Mouse (Mus musculus) cerebellum, adult 9-10 months (tissue): ENCODE measurements around the gene Chchd1.
A peak's percentile ranks its signal among the peaks of the same experiment; 100 is the strongest.
"Not testable (repeated sequence)": the region's sequence is repeated elsewhere in the genome, so short reads cannot be mapped to it uniquely, and the experiment has no call there.

Experiments
- DNase-seq: peaks from one replicate; pipeline ENCODE4 v3.0.0; 2022

Chchd1 gene

DNA sequence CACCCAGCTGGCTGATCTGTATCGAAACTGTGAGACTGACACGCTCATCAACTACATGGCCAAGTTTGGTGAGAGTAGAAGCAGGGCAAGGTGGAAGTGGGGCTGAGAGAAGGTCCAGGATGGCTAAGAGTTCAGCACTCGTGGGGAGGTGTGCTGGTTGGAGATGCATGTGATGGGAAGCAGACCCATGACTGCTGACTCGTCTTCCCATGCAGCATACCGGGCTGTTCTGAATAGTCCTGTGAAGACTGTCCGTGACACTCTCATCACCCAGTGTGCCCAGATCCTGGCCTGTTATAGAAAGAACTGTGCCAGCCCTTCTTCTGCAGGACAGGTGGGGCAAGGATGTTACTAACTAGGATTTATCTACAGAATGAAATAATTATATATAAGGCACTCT lies 11.0 kb upstream of the Chchd1 start:
- DNase-seq = no peak

DNA sequence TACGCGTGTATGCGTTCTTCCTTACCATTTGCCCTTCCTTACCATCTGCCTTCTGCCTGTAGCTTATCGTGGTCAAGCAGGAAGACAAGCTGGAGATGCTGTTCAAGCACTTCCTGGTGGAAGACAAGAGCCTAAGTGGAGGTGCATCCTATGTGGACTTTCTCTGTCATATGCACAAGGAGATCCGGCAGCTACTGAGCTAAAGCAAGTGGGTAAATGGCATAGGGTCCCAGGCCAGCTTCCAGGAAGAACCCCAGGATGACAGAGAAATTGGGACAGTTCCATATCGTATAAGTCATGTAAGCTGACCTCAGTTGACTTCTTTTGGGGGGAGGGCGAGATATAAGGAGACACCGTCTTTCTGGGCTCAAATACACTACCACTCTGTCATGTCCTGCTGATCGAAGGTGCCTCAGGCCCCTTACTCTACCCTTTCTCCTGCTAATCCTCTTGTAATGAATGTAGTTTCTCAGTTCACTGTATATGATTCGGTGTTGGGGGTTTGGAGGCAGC lies 9.2 kb upstream of the Chchd1 start:
- DNase-seq = peak; percentile 55

DNA sequence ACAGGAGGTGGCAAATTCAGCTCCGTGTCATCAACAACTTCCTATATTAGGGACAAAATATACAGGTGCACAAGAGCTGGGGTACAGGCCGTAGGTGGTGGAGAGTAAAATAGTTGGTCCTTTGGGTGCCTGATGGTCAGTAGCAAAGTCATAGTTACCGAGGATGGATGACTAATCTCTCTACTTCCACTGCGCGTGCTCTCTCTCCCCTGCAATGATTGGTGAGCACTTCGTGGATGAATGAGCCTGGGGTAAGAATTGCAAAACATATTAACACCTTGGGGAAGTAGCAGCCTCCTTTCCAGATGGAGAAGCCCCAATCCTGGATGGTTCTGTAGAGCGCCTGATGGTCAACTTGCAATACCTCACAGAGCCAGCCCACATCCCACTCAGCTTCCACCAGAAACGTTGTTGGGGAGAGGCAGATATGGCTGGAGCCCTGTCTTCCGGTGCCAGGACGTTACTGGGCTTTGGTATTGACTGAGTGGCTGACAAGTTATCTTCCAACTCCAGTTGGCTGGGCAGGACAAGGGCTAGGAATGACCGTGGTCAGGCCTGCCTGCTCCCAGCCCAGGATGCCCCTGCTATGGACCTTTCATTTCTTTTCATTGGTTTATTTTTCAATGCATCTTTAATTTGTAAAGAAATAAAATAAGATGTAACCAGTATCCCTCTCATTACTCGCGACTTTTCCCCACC lies 8.5 kb upstream of the Chchd1 start:
- DNase-seq = no peak

DNA sequence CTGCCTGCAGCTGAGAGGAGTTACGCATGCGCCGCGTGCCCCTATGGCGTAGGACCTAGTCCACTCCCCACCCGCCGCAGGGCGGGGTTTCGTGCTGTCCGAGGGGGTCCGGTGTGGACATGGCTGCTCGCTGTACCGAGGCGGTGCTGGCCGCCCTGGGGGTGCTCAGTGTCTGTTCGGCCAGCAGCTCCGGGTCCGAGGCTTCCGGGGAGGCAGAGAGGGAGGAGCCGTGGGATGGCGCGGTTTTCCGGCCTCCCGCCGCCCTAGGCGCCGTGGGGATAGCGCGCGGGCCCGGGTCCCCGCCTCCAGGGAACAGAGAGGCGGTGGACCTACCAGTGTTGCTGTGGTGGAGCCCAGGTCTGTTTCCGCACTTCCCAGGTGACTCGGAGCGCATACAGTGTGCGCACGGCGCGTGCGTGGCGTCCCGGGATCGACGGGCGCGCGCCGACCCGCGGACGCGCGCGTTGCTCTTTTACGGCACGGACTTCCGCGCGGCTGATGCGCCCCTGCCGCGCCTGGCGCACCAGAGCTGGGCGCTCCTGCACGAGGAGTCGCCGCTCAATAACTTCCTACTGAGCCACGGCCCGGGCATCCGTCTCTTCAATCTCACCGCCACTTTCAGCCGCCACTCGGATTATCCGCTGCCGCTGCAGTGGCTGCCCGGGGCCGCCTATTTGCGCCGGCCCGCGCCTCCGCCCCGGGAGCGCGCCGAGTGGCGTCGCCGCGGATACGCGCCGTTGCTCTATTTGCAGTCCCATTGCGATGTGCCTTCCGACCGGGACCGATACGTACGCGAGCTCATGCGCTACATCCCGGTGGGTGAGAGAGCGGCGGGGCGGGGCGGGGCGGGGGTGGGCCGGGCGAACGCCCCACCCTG lies 7.7 kb upstream of the Chchd1 start, which contains the start of gene Fut11:
TSS of gene Fut11 (plus strand) at position 85 of the 877 bp plus-strand sequence.
- DNase-seq = peak; percentile 91

DNA sequence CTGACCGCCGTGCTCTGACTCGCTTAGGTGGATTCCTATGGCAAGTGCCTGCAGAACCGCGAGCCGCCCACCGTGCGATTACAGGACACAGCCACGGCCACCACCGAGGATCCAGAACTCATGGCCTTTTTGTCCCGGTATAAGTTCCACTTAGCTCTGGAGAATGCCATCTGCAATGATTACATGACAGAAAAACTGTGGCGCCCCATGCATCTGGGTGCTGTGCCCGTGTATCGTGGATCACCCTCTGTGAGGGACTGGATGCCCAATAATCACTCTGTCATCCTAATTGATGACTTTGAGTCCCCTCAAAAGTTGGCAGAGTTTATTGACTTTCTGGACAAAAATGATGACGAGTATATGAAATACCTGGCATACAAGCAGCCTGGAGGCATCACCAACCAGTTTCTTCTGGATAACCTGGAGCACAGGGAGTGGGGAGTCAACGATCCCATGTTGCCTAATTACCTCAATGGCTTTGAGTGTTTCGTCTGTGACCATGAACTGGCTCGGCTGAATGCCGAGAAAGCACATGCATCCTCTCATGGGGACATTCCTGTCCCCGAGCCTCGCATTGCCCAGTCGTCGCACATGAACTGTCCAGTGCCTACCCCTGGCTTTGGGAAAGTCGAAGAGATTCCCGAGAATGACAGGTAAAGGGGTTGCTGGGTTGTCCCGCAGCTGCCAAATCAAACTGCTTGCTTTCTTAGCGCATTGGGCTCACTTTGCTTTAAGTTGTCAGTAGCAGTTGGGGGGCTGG lies 6.9 kb upstream of the Chchd1 start:
- DNase-seq = peak; percentile 69

DNA sequence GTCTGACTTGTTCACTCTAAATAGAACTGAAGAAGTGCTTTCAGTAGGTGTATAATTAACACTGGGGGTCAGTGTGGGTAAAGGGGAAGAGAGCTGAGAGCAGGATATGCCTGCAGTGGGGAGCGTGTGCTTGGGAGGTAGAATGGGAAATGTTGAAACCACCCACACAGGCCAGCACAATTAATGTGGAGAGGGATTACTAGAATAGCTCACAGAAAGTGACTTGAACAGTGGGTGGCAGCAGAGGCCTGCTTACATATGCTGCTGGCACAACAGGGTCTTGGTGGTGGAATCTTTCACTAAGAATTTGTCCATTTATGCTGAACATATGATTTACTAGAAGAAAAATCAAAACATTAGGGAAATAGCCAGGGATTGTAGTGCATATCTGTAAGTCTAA lies 5.8 kb upstream of the Chchd1 start:
- DNase-seq = peak; percentile 62

DNA sequence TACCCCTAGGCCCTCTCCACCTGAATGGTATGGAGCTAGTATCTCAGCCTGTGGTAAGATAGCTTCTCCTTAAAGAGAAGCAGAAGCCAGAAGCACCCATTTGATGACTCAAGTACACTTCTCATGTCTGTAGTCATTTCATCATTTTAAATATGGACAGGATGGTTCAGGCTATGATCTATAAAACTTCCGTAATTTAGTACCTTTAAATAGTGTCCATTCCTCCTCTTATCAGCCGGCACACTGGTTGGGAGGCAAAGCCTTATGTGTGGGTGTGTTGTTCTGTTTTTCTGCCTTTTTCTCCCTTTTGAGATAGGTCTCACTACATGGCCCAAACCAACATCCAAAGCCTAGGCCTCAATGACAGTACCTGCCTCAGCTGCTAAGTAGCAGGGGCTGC lies 4.3 kb upstream of the Chchd1 start:
- DNase-seq = no peak

DNA sequence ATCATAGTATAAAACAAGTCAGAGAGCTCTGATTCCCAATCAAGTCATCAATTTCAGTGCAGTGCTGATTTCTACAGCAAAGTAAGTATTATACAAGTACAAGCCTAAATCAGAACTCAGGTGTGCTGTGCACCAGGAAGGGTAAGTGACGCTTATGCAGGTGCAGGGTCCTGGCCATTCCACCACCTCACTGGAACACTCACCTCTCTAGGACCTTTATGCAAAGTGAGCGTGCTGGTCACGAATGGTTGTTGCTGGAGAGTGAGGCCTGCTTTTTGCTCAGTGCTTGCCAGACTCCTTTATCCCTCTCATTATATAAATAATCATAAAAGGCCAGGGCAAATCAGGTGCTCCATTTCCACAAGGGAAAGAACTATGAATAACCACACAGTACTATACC lies 2.4 kb upstream of the Chchd1 start:
- no peak for DNase-seq

DNA sequence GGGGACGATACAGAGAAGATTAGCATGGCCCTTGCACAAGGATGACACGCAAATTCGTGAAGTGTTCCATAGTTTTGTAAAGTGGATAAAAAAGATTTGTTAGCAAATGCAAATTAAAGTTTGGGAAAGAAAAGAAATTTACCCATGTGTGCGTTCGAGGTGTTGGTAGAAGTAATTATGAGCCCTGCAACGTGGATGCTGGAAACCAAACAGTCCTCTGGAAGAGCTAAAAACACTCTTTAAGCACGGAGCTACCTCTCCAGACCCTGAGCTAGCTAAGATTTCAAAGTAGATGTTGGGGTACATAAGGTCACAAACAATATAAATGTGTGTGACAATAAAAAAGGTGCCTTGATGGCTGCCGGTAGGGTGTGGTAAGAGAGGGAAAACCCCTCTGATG lies 1.3 kb upstream of the Chchd1 start:
- DNase-seq = no peak

DNA sequence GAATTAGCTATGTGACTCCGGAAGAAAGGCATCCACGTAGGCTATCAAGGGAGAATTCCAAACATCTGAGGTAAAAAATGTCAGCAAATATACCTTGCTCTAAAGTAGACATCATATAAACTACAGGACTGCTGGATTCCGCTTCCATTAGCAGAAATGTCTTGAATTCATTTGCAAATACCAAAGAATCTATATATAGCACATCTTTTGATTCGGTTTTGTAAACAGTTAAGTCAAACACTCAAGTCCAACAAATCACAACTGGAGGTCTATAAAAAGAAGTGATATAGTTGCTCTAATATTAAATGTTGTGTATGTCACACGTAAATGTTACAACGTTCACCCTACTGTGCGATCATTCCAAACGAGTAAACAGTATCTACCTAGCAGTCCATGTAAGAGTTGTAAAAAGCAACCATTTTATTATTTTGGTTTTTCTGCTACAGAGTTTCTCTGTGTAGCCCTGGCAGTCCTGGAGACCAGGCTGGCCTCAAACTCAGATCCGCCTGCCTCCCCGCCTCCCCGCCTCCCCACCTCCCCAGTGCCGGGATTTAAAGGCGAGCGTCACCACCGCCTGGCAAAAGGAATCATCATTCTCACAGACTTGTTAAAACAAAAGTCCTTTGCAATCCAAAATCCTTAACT lies 588 bp upstream of the Chchd1 start:
- DNase-seq = no peak

DNA sequence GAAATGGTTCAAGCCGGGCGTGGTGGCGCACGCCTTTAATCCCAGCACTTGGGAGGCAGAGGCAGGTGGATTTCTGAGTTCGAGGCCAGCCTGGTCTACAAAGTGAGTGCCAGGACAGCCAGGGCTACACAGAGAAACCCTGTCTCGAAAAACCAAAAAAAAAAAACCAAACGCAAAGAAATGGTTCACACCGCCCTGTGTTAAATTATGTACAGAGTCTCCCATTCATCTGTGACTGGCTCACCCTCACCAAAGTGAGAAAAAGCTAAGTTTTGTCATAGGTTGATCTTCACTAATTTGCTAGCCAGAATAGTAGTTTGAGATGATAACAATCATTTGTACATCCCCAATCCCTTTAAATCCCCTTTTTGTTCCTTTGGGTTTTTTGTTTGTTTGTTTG lies 655 bp downstream of the Chchd1 start:
- DNase-seq = not testable (repeated sequence)

DNA sequence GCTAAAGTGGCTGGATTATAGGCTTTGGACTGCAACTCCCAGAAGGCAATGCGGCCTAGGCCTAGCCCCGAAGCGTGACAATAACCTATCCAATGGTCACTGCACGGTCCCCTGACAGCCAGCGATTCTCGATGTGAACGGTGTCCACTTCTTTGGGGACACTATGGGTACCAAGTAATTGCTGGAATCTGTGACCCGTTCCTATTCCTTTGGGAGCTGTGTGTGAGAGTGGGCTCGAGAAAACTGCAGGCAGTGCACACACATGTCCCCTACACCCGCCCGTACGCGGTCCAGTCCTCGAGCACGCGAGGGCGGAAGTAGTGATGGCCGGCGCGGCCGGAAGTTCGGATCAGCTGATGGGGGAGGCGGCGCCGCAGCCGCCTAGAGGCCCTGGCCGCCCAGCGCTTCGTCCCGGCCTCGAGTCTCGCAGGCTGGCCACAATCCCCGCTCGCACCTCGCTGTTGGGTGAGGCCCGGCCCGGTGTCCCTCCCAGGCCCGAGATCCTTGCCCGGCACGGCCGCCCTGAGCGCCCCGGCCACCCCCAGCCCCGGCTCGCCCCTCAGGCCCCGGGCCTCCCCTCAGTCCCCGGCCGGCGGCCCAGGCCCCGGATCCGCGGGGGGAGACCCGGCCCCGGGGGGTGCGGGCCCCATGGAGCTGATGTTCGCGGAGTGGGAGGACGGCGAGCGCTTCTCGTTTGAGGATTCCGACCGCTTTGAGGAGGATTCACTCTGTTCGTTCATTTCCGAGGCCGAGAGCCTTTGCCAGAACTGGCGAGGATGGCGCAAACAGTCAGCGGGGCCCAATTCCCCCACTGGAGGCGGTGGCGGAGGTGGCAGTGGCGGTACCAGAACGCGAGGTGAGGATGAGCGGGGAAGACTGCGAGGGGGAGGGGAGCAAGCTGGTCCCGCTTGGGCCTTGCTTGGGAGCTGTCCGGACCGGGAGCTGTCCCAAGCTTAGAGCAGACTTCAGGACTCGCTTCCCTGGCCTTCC lies 4.7 kb downstream of the Chchd1 start, which contains the start of gene Zswim8:
TSS of gene Zswim8 (plus strand) at position 352 of the 990 bp plus-strand sequence.
- peak; percentile 89 for DNase-seq

DNA sequence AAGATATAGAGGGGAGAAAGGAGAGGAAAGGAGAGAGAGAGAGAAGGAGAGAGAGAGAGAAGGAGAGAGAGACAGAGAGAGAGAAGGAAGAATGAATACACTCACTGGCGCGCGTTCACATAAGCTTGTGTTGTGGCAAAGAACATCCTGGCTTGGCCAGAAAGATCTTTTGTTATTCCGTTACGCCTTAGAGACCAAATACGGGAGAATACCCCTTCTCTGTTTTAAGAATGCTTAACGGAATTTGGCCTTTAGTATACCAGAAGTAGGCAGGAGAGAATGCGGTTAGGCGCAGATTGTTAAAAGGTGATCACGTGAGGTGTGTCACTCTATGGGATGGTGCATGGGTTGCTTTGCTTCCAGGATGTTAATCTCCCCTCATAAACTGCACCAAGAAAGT lies 5.4 kb downstream of the Chchd1 start:
- DNase-seq = no peak

DNA sequence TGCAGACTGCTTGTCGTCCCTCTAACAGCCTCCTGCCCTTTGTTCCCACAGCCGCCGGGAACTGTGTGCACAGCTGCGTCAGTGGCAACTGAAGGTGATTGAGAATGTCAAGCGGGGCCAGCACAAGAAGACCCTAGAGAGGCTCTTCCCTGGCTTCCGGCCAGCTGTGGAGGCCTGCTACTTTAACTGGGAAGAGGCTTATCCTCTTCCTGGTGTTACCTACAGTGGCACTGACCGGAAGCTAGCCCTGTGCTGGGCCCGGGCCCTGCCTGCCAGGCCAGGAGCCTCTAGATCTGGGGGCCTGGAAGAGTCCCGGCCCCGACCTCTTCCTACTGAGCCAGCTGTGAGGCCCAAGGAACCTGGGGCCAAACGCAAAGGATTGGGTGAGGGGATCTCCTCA lies 11.0 kb downstream of the Chchd1 start:
- no peak for DNase-seq

DNA sequence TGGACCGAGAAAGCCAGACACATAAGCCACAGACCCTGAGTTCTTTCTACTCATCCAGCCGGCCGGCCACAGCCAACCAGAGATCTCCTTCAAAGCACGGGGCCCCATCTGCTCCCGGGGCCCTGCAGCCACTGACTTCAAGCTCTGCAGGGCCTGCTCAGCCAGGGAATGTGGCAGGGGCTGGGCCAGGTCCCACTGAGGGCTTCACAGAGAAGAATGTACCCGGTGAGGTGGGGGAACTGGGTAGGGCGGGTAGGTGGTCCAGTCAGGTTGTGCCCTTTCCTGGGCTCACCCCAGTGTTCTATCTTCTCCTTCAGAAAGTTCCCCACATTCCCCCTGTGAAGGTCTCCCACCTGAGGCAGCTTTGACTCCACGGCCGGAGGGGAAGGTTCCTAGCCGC lies 15.6 kb downstream of the Chchd1 start:
- no peak for DNase-seq

DNA sequence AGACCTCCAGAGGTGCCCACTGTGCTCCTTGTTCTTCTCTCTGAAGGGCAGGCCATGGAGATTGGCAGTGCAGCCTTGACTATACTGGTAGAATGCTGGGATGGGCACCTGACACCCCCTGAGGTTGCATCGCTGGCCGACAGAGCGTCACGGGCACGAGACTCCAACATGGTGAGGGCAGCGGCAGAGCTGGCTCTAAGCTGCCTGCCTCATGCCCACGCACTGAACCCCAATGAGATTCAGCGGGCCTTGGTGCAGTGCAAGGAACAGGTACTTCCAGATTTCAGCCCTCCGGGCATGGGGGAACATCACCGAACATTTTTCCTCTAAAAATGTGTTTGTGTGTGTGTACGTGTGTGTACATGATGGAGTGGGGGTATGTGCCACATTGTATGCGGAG lies 17.0 kb downstream of the Chchd1 start:
- DNase-seq = no peak

DNA sequence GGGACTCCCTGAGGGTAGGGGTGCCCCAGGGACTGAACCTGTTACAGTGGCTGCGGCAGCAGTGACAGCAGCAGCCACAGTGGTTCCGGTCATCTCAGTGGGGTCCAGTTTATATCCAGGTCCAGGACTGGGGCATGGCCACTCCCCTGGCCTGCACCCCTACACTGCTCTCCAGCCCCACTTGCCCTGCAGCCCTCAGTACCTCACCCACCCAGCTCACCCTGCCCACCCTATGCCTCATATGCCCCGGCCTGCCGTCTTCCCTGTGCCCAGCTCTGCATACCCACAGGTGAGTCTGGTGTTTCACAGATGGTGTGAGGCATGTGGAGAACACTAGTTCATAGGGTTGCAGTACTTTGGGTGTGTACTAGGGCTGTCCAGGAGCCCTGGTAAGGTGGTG lies 18.6 kb downstream of the Chchd1 start:
- DNase-seq = no peak

DNA sequence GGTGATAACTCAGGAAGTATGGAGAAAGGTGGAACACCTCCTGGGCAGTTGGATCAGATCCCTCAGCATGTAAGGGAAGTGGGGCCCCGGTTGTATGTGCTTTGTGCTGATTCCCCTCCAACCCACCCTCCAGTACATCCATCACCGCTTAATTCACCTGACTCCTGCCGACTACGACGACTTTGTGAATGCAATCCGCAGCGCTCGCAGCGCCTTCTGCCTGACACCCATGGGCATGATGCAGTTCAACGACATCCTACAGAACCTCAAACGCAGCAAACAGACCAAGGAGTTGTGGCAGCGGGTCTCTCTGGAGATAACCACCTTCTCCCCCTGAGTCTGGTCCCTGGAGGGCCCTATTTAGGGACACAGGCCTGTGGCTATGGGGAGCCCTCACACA lies 20.2 kb downstream of the Chchd1 start:
- DNase-seq = no peak

DNA sequence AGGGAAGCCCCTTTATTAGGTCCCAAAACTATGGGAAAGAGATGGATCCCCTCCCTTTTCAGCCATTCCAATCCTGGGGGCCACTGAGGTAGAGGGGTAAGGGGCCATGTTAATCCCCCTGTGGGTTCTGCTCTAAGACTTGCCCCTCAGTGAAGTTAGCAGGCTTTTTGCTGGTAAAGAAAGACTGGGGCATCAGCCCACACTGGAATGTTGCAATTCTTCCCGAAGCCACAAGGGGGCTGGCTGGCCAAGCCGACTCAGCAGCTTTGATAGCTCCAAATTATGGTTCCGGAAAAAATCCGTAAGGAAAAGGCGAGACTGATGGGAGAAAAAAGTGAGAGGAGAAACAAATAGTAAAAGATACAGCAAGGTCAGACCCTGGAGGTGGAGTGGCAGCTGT lies 21.2 kb downstream of the Chchd1 start:
- no peak for DNase-seq

DNA sequence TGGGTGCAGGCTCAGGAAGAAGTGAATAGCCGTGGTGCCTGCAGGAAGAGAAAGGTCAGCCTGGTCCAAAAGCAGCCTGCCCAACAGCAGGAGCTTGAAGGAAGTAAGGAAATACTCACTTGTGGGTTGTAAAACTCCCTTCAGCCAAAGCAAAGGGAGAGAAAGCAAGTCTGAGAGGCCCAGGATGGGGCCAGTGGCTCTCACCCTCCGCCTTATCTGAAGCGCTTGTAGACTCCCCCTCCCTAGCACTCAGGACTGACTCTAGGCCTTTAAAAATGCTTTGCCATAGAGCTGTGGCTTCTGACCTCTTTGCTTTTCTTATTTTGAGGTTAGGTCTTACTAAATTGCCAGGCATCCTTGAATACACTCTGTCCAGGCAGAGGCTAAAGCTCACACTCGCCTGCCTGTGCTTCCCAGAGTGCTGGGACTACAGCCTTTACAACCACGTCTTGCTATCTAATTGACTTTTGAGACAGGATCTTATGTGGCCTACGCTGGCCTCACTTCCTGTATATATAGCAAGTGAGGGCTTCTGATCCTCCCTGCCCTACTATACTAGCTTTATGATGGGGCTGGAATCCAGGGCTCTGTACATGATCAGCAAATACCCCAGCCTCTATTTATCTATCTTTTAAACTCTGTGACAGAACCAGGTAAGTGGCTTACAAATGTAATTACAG lies 23.0 kb downstream of the Chchd1 start:
- DNase-seq = no peak

DNA sequence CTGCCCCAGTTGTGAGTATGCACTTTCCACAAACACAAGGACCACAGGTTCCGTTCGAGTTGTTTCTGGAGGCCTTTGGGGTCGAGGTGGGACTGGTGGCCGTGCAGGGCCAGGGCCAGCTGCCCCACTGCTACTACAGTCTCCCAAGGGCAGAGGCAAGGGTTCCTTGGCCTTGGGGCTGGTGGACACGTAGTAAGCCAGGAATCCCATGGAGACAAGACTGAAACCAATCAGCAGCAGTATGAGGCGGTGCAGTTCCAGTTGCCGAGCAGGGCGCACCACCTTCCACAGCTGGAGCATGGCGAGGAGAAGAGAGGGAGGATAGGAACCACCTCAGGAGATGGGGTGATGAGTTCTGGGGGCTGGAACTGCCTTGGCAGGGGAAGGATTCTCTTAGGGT lies 27.1 kb downstream of the Chchd1 start:
- no peak for DNase-seq
